Mouse (Mus musculus): ENCODE data around the gene Lrrc46.

DNA sequence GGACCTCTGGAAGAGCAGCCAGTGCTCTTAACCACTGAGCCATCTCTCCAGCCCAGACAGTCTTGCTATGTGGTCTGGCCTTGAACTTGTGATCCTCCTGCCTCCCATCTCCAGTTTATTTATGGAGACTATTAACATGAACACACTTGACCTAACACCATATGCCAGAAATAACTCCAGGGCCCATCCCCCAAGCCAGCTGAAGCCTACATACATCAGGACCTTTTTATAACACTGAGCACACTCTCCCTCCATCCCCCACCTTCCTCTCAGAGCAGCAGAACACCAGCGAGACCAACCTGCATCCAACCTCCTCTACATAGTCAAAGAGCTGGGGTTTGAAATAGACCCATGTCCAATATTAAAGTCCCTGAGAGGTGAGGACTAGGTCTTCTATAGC is 29.9 kb upstream of the Lrrc46 start:
- TF ChIP-seq EP300 (IDR thresholded peaks at IDR 0.05): no peak
- TF ChIP-seq CTCF (IDR thresholded peaks at IDR 0.05): no peak

Data from lung, postnatal 0 days (tissue).